Mouse (Mus musculus): ENCODE data around the gene Gm20431. TPM values are rescaled to one million over a fixed set of nuclear protein-coding genes. Genes with fewer than 3 reads are reported as not detected.

Gene Gm20431
- polyA plus RNA-seq, 1 experiment from 2014 or later, result 7.2 TPM

DNA sequence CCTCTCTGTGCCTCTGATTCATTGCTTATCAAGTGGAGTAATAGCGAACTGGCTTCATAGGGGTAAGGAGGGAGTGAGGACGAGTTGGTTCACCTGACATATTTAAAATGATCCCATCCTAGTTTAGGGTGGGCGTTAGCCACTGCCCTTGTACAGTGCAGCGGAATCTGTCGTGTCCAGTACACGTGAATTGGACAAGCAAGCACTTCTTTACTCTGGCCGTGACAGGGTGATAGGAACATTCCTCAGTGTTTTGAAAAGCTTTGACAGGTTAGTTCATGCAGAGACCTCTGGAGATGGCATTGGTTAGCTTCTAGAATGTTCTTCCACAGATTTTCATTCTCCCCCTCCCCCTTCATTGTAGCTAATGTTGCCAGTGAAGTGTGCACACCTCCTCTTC is 33.7 kb upstream of the Gm20431 start:
- 0 out of 2 replicates have a peak, but pooled peaks cover 3% of the 10 kb centered on the region for H3K36me3 ChIP-seq
- no peak overlapping the region for H3K4me3 ChIP-seq (replicated peaks)
- no peak overlapping the region for H3K4me2 ChIP-seq (replicated peaks)
- no peaks in the 10 kb centered on the region for H3K27me3 ChIP-seq (replicated peaks)
- H3K4me1 ChIP-seq (replicated peaks), result peaks cover 21% of the 10 kb centered on the region
- no peaks in the 10 kb centered on the region for H3K9me3 ChIP-seq
- H3K9ac ChIP-seq, result no peak overlapping the region
- 91% methylated on average over 7 of the region's 7 CpGs for WGBS
- no peak for ATAC-seq
- no peak overlapping the region for H3K27ac ChIP-seq

DNA sequence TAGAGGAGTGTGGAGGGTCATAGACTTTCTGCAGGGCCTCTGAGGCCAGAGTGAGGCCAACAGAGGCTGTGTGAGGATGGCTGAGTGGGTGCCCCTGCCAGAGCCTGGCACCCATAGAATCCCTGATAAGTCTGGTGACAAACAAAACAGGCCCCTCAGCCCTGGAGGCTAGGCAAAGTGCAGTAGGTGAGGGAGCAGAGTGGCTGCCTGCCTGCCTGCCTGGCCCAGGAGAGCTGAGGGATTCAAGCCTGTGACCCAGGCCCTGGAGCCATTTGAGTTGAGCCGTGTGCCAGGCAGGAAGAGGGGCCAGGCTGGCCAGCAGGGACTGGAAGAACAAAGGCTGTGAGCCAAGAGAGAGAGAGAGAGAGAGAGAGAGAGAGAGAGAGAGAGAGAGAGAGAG is 32.9 kb upstream of the Gm20431 start:
- no peak for ATAC-seq
- H3K4me1 ChIP-seq (replicated peaks), result peaks cover 21% of the 10 kb centered on the region
- no peak overlapping the region for H3K4me2 ChIP-seq (replicated peaks)
- H3K9me3 ChIP-seq, result no peaks in the 10 kb centered on the region
- 75% methylated on average over 1 of the region's 1 CpGs for WGBS
- H3K27ac ChIP-seq, result no peak overlapping the region
- no peak overlapping the region for H3K4me3 ChIP-seq (replicated peaks)
- no peak overlapping the region for H3K9ac ChIP-seq
- 0 out of 2 replicates have a peak, but pooled peaks cover 3% of the 10 kb centered on the region for H3K36me3 ChIP-seq
- H3K27me3 ChIP-seq (replicated peaks), result no peaks in the 10 kb centered on the region

DNA sequence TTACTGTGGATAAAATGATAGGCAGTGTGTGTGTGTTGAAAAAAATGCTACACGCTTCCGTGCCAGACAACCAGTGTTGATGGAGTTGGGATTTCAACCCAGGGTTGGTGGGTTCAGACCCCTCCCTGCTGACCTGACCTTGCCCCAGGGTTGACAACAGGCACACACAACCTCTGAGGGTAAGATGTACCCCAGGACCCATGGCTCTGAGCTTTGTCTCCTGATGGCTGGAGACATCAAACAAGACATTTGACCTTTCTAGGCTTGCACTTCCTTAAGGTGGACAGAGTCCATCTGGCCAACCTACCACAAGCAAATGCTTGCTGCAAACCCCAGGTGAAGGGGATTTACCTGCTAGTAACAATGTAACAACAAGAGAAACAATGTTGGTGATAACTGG is 32.2 kb upstream of the Gm20431 start:
- no peak for ATAC-seq
- 75% methylated on average over 2 of the region's 2 CpGs for WGBS

DNA sequence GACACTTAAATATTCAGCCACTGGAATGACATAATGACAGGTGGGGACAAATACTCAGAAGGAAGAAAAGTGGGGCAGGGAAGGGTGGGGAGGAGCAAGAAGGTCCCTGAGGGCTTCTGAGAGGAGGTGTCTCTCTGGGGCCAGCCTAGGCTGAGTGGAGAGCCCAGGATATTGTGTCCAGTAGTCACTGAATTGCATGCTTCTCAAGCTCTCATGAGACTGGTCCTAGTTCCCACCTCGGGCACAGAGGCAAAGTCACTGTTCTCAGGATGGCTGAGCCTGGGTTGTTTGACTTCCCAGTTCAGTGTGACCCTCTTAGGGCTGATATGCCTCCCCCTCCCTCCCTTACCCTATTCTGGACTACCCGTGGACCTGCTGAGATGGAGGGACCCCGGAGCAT is 31.5 kb upstream of the Gm20431 start:
- Histone ChIP-seq H3K27me3 (replicated peaks) (no peaks in the 10 kb centered on the region), H3K4me2 (replicated peaks) (no peak overlapping the region), H3K9me3 (no peaks in the 10 kb centered on the region), H3K4me3 (replicated peaks) (no peak overlapping the region), H3K36me3 (0 out of 2 replicates have a peak, but pooled peaks cover 3% of the 10 kb centered on the region), H3K9ac (no peak overlapping the region), H3K27ac (no peak overlapping the region), H3K4me1 (replicated peaks) (peaks cover 24% of the 10 kb centered on the region)
- WGBS, result 74% methylated on average over 3 of the region's 3 CpGs
- no peak for ATAC-seq

More for the DNA sequence above, 32.2 kb upstream of the Gm20431 start:
- Histone ChIP-seq H3K36me3 (0 out of 2 replicates have a peak, but pooled peaks cover 3% of the 10 kb centered on the region), H3K4me2 (replicated peaks) (no peak overlapping the region), H3K9ac (no peak overlapping the region), H3K27me3 (replicated peaks) (no peaks in the 10 kb centered on the region), H3K27ac (no peak overlapping the region), H3K9me3 (no peaks in the 10 kb centered on the region), H3K4me3 (replicated peaks) (no peak overlapping the region), H3K4me1 (replicated peaks) (peaks cover 21% of the 10 kb centered on the region)

DNA sequence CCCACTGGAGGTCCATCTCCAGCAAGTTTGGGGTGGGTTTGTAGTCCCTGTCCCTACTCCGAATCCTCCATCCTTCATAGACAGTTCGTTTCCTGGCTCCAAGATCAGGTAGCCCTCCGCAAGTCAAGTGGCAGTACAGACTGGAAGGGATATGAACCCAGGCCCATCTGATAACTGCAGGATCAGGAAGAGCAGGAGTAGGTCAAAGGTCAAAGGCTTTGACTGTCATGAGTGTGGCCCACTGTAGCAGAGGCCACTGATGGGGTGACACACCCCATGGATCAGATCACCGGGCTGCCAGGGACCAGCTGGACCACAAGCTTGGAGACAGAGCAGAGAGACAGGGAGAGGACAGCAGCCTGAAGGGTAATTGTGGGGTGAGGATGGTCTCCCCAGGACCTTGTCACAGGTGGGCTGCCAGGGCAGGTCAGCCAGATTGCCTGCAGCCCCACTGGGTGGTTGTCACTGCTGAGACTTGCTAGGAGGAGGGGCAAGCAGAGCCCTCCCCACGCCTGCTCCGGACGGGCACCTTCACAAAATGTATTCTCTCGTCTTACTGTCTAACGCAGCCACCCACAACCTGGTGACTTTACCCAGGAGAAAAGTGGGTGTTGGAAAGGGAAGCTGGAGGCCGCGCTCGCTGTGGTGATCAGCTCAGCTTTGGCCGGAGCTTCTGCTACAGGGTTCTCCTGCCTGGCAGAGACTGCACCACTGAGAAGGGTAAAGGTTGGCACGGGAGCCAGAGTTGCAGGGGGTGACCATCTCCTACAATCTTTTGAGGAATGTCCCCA is 30.8 kb upstream of the Gm20431 start:
- Histone ChIP-seq H3K36me3 (0 out of 2 replicates have a peak, but pooled peaks cover 3% of the 10 kb centered on the region), H3K4me2 (replicated peaks) (peak overlapping the region; percentile 93), H3K4me1 (replicated peaks) (peaks cover 26% of the 10 kb centered on the region), H3K27ac (no peak overlapping the region), H3K9me3 (no peaks in the 10 kb centered on the region), H3K4me3 (replicated peaks) (no peak overlapping the region), H3K9ac (no peak overlapping the region; the same call in 1 of the 2 replicates), H3K27me3 (replicated peaks) (no peaks in the 10 kb centered on the region)
- 84% methylated on average over 14 of the region's 14 CpGs for WGBS
- ATAC-seq, result no peak

DNA sequence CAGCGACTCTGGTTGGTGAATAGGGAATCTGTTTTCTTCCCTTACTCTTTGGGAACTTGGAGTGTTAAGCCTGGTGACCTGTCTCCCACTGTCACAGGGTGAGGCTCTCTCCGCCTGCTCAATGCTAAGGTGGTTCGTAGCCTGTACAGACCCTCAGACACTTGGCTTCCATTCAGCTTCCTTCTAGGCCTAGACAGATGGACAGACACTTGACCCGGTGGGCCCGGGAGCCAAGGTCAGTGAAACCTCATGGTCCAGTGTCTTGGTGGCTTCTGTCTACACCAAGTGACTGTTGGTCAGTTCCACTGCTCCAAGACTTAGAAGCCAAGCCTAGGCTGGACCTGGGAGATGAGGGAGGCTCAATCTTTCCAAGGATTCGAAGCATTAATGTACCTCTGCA is 30.1 kb upstream of the Gm20431 start:
- Histone ChIP-seq H3K36me3 (0 out of 2 replicates have a peak, but pooled peaks cover 3% of the 10 kb centered on the region), H3K27ac (no peak overlapping the region), H3K9ac (peak overlapping the region; percentile 56), H3K9me3 (no peaks in the 10 kb centered on the region), H3K27me3 (replicated peaks) (no peaks in the 10 kb centered on the region), H3K4me2 (replicated peaks) (peak overlapping the region; percentile 93), H3K4me3 (replicated peaks) (peak overlapping the region; percentile 81; the same call in 1 of the 2 replicates), H3K4me1 (replicated peaks) (peaks cover 26% of the 10 kb centered on the region)
- ATAC-seq, result no peak
- WGBS, result 92% methylated on average over 6 of the region's 6 CpGs

DNA sequence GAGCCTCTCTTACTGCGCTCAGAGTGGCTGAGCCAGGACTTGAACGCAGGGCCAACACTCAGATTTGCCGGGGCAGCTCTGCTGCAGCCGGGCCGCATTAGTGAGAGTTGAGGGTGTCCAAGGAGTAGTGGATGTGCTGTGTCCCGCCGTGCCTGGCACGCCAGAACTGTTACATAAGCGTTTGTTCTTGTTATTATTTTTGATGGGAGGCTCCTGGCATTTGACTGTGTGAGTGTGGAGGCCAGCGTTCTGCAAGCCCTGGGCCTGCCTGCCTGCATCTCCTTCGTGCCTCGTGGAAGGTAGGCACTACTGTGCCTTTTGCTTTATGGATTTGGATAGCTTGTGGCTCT is 29.6 kb upstream of the Gm20431 start:
- ATAC-seq, result no peak
- no peaks in the 10 kb centered on the region for H3K27me3 ChIP-seq (replicated peaks)
- 0 out of 2 replicates have a peak, but pooled peaks cover 3% of the 10 kb centered on the region for H3K36me3 ChIP-seq
- peak overlapping the region; percentile 56 for H3K9ac ChIP-seq
- peak overlapping the region; percentile 93 for H3K4me2 ChIP-seq (replicated peaks)
- H3K4me1 ChIP-seq (replicated peaks), result peaks cover 22% of the 10 kb centered on the region
- no peak overlapping the region for H3K27ac ChIP-seq
- 85% methylated on average over 12 of the region's 12 CpGs for WGBS
- H3K9me3 ChIP-seq, result no peaks in the 10 kb centered on the region
- peak overlapping the region; percentile 81 for H3K4me3 ChIP-seq (replicated peaks)

DNA sequence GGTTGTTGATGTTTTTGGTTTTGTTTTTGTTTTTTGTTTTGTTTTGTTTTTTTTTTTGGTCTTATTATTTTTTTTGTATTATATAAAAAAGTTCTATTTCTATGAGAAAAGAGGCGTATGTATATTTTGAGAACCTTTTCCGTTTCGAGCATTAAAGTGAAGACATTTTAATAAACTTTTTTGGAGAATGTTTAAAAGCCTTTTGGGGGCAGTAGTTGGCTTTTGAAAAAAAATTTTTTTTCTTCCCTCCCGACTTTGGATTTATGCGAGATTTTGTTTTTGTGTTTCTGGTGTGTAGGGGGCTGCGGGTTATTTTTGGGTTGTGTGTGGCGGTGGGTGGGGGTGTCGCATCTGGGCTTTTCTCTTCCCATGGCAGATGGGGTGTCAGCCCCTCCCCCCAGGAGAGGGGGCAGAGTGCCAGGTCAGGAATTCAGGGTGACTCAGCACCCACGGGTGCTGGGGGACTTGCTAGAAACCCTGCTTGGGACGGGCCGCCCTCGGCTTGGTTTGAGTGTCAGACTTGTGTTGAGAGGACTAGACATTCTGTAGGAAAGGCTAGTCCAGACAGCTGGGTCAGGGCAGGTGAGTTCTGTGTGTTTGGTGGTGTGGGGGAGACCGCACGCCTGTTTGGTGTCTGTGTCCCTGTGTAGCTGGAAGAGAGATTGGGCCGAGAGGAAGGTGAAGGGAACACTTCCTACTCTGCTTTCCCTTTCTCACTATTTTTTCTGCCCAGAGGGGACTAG is 29.1 kb upstream of the Gm20431 start:
- WGBS, result 53% methylated on average over 15 of the region's 15 CpGs
- 0 out of 2 replicates have a peak overlapping the region, but pooled peaks have one; percentile 91 for H3K27ac ChIP-seq

DNA sequence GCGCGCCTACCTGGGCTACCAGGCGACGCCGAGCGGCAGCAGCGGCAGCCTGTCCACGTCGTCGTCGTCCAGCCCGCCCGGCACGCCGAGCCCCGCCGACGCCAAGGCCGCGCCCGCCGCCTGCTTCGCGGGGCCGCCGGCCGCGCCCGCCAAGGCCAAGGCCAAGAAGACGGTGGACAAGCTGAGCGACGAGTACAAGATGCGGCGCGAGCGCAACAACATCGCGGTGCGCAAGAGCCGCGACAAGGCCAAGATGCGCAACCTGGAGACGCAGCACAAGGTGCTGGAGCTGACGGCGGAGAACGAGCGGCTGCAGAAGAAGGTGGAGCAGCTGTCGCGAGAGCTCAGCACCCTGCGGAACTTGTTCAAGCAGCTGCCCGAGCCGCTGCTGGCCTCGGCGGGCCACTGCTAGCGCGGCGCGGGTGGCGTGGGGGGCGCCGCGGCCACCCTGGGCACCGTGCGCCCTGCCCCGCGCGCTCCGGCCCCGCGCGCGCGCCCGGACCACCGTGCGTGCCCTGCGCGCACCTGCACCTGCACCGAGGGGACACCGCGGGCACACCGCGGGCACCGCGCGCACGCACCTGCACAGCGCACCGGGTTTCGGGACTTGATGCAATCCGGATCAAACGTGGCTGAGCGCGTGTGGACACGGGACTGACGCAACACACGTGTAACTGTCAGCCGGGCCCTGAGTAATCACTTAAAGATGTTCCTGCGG is 28.4 kb upstream of the Gm20431 start, which contains the start of gene Tmem189:
Tmem189 (minus strand) TSS at position 322 of the 718 bp plus-strand sequence.
- H3K9me3 ChIP-seq, result no peaks in the 10 kb centered on the region
- H3K27me3 ChIP-seq (replicated peaks), result no peaks in the 10 kb centered on the region
- peak within 1 kb of the TSS; percentile 81 for H3K4me3 ChIP-seq (replicated peaks)
- peak within 1 kb of the TSS; percentile 87 for H3K9ac ChIP-seq
- H3K27ac ChIP-seq, result peak within 1 kb of the TSS; percentile 91
- peaks cover 22% of the 10 kb centered on the region for H3K4me1 ChIP-seq (replicated peaks)
- H3K4me2 ChIP-seq (replicated peaks), result peak within 1 kb of the TSS; percentile 93
- 0 out of 2 replicates have a peak, but pooled peaks cover 3% of the 10 kb centered on the region for H3K36me3 ChIP-seq
- peak; percentile 12 for ATAC-seq
- WGBS, result under 1% methylated on average over 99 of the region's 99 CpGs

More for the DNA sequence above, 29.1 kb upstream of the Gm20431 start:
- ATAC-seq, result no peak
- Histone ChIP-seq H3K4me2 (replicated peaks) (peak overlapping the region; percentile 93), H3K36me3 (0 out of 2 replicates have a peak, but pooled peaks cover 3% of the 10 kb centered on the region), H3K9ac (peak overlapping the region; percentile 87), H3K9me3 (no peaks in the 10 kb centered on the region), H3K4me1 (replicated peaks) (peaks cover 22% of the 10 kb centered on the region), H3K4me3 (replicated peaks) (peak overlapping the region; percentile 81), H3K27me3 (replicated peaks) (no peaks in the 10 kb centered on the region)

DNA sequence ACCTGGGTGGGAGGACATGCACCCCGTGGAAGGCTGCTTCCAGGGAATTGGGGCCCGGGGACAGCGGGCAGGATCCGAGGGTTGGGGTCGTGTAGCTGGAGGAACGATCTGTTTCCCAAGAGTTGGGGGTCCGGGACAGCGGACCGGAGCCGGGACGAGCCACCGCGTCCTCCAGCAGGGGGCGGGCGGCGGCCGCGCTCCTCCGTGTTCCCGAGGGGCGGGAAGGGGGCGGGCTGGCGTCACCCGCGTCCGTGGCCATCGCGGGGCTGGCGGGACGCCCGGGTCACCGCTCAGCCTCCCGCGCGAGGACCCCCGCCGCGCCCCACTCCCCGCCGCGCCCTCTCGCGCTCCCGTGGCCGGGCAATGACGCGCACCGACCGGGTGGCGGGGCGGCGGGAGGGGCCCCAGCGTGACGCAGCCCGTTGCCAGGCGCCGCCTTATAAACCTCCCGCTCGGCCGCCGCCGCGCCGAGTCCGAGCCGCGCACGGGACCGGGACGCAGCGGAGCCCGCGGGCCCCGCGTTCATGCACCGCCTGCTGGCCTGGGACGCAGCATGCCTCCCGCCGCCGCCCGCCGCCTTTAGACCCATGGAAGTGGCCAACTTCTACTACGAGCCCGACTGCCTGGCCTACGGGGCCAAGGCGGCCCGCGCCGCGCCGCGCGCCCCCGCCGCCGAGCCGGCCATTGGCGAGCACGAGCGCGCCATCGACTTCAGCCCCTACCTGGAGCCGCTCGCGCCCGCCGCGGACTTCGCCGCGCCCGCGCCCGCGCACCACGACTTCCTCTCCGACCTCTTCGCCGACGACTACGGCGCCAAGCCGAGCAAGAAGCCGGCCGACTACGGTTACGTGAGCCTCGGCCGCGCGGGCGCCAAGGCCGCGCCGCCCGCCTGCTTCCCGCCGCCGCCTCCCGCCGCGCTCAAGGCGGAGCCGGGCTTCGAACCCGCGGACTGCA is 27.5 kb upstream of the Gm20431 start, which contains the start of gene Cebpb:
Cebpb (plus strand) TSS at position 418 of the 954 bp plus-strand sequence.
- WGBS, result under 1% methylated on average over 134 of the region's 147 CpGs
- Histone ChIP-seq H3K4me1 (replicated peaks) (peaks cover 22% of the 10 kb centered on the region), H3K9ac (peak within 1 kb of the TSS; percentile 87), H3K27me3 (replicated peaks) (no peaks in the 10 kb centered on the region), H3K9me3 (no peaks in the 10 kb centered on the region), H3K4me3 (replicated peaks) (peak within 1 kb of the TSS; percentile 81), H3K36me3 (0 out of 2 replicates have a peak, but pooled peaks cover 3% of the 10 kb centered on the region), H3K4me2 (replicated peaks) (peak within 1 kb of the TSS; percentile 93), H3K27ac (peak within 1 kb of the TSS; percentile 91)
- peak; percentile 86 for ATAC-seq

DNA sequence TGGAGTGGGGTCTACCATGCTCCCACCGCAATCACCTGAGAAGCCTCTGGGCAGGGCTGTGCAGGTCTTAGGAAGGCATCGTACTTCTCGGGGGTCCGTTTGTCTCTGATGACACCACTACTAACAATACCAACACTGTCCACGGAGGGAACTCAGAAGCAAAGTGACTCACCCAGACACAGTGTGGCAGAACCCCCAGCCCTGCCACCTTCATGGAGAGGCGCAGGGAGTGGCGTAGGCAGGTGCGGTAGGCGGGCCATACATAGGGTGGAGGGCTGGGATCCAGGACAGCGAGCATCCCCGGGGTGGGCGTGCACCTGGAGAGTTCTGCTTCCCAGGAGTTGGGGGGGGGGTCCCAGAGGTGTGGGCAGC is 26.8 kb upstream of the Gm20431 start:
- Histone ChIP-seq H3K27me3 (replicated peaks) (no peaks in the 10 kb centered on the region), H3K9ac (peak overlapping the region; percentile 87; the same call in 1 of the 2 replicates), H3K27ac (peak overlapping the region; percentile 91; the same call in 1 of the 2 replicates), H3K4me1 (replicated peaks) (peaks cover 22% of the 10 kb centered on the region), H3K9me3 (no peaks in the 10 kb centered on the region), H3K4me3 (replicated peaks) (peak overlapping the region; percentile 81), H3K4me2 (replicated peaks) (peak overlapping the region; percentile 93), H3K36me3 (no peaks in the 10 kb centered on the region)
- WGBS, result 17% methylated on average over 12 of the region's 12 CpGs
- peak; percentile 54 for ATAC-seq

Measured in intestine, embryonic 15.5 days (tissue).